Mouse (Mus musculus) CH12.LX (cell line): ENCODE measurements at regions not wholly inside any gene's neighbourhood (a gene's known extent, or its start where the extent isn't known, plus 50 kb on each side); places are given as distances from the start of the nearest gene placed in this dataset.

Experiments
- DNase-seq: peaks from one replicate; pipeline ENCODE4 v3.0.0-alpha.2; 2013; ENCODE audit errors: extremely low read depth
- H3K27ac ChIP-seq: 2 replicates; pipeline ENCODE4 v1.5.1; 2012; ENCODE audit warnings: low read depth, mild to moderate bottlenecking, control low read depth, moderate library complexity; ENCODE audit not compliant: insufficient read depth
- H3K27me3 ChIP-seq: replicated peaks from 2 replicates; pipeline ENCODE3; 2012; ENCODE audit warnings: inconsistent platforms
- H3K36me3 ChIP-seq, 2 experiments: replicated peaks in 1 of 2; 2 replicates each; pipeline versions ENCODE3 to v1.6.1; 2012; ENCODE audit warnings: inconsistent platforms in 1 of 2, low read length in 1 of 2, mild to moderate bottlenecking in 1 of 2, mixed read lengths in 1 of 2, moderate library complexity in 1 of 2; ENCODE audit not compliant: control insufficient read depth in 1 of 2, insufficient read depth in 1 of 2
- H3K4me1 ChIP-seq, 2 experiments: 2 replicates each; pipeline ENCODE4 v1.6.1; 2012; ENCODE audit warnings: inconsistent platforms in 1 of 2, moderate library complexity in 1 of 2; ENCODE audit not compliant: insufficient read depth in 2 of 2, control insufficient read depth in 1 of 2
- H3K4me2 ChIP-seq: 2 replicates; pipeline ENCODE4 v1.6.1; 2012; ENCODE audit warnings: low read depth, mild to moderate bottlenecking, control low read depth; ENCODE audit not compliant: poor library complexity, insufficient read depth, severe bottlenecking
- H3K4me3 ChIP-seq, 3 experiments: fragments of 150-350 bp in 1 of 3; sonication (generic) in 1 of 3; replicated peaks in 1 of 3; 2 replicates each; pipeline versions ENCODE3 to v1.5.1; 2011 to 2012; ENCODE audit warnings: low read depth in 2 of 3, low read length in 2 of 3, mild to moderate bottlenecking in 2 of 3, moderate library complexity in 2 of 3, control low read depth in 1 of 3, improper control_type of control experiment in 1 of 3, inconsistent platforms in 1 of 3, mixed read lengths in 1 of 3; ENCODE audit not compliant: poor library complexity in 1 of 3
- H3K79me2 ChIP-seq: replicated peaks from 2 replicates; pipeline ENCODE4 v1.6.1; 2012; ENCODE audit warnings: mild to moderate bottlenecking, moderate library complexity; ENCODE audit not compliant: control insufficient read depth, poor library complexity, insufficient read depth, severe bottlenecking; ENCODE audit errors: extremely low read depth
- H3K9ac ChIP-seq: 2 replicates; pipeline ENCODE4 v1.6.1; 2012; ENCODE audit warnings: low read depth, mild to moderate bottlenecking, control low read depth, moderate library complexity; ENCODE audit not compliant: insufficient read depth
- H3K9me3 ChIP-seq: replicated peaks from 2 replicates; pipeline ENCODE3; 2012; ENCODE audit warnings: low read length, inconsistent platforms, mixed read lengths
- BHLHE40 ChIP-seq: IDR thresholded peaks from 2 replicates; pipeline ENCODE4 v1.6.1; 2011; ENCODE audit warnings: mild to moderate bottlenecking, low read depth, low read length, improper control_type of control experiment
- CHD1 ChIP-seq: IDR thresholded peaks from 2 replicates; pipeline ENCODE4 v1.6.1; 2012; ENCODE audit warnings: low read depth, low read length, improper control_type of control experiment, inconsistent platforms
- CHD2 ChIP-seq: IDR thresholded peaks from 2 replicates; pipeline ENCODE4 v1.6.1; 2011; ENCODE audit warnings: low read length, improper control_type of control experiment
- CTCF ChIP-seq, 2 experiments: IDR thresholded peaks in 1 of 2; conservative IDR thresholded peaks in 1 of 2; 2 replicates each; pipeline ENCODE4 v1.5.1; 2011 to 2012; ENCODE audit warnings: low read depth in 2 of 2, low read length in 2 of 2, improper control_type of control experiment in 1 of 2, inconsistent platforms in 1 of 2, mild to moderate bottlenecking in 1 of 2, moderate library complexity in 1 of 2
- E2F4 ChIP-seq: IDR thresholded peaks from 2 replicates; pipeline ENCODE4 v1.6.1; 2011; ENCODE audit warnings: low read depth, low read length, improper control_type of control experiment; ENCODE audit not compliant: insufficient replicate concordance
- ELF1 ChIP-seq: IDR thresholded peaks from 2 replicates; pipeline ENCODE4 v1.6.1; 2014; ENCODE audit warnings: low read depth, mild to moderate bottlenecking, inconsistent platforms, low read length, improper control_type of control experiment
- EP300 ChIP-seq: IDR thresholded peaks from 2 replicates; pipeline ENCODE4 v1.6.1; 2011; ENCODE audit warnings: low read length, improper control_type of control experiment
- IRF4 ChIP-seq: IDR thresholded peaks from 2 replicates; pipeline ENCODE4 v1.6.1; 2014; ENCODE audit warnings: low read depth, mild to moderate bottlenecking, inconsistent platforms, low read length, improper control_type of control experiment
- JUN ChIP-seq: IDR thresholded peaks from 2 replicates; pipeline ENCODE4 v1.6.1; 2011; ENCODE audit warnings: low read depth, mild to moderate bottlenecking, low read length, improper control_type of control experiment, moderate library complexity; ENCODE audit not compliant: insufficient read depth
- KAT2A ChIP-seq: IDR thresholded peaks from 2 replicates; pipeline ENCODE4 v1.6.1; 2012; ENCODE audit warnings: low read length, improper control_type of control experiment, inconsistent platforms; ENCODE audit not compliant: insufficient replicate concordance
- MAFK ChIP-seq: IDR thresholded peaks from 2 replicates; pipeline ENCODE4 v1.6.1; 2011; ENCODE audit warnings: low read length, improper control_type of control experiment; ENCODE audit not compliant: insufficient replicate concordance
- MAZ ChIP-seq: IDR thresholded peaks from 2 replicates; pipeline ENCODE4 v1.6.1; 2012; ENCODE audit warnings: low read depth, mild to moderate bottlenecking, inconsistent platforms, low read length, improper control_type of control experiment, moderate library complexity
- MEF2A ChIP-seq: IDR thresholded peaks from 2 replicates; pipeline ENCODE4 v1.6.1; 2014; ENCODE audit warnings: low read depth, mild to moderate bottlenecking, inconsistent platforms, low read length, improper control_type of control experiment, borderline replicate concordance
- MXI1 ChIP-seq: IDR thresholded peaks from 2 replicates; pipeline ENCODE4 v1.6.1; 2011; ENCODE audit warnings: mild to moderate bottlenecking, low read depth, low read length, improper control_type of control experiment
- NELFE ChIP-seq: IDR thresholded peaks from 2 replicates; pipeline ENCODE4 v1.6.1; 2011; ENCODE audit warnings: low read depth, low read length, improper control_type of control experiment
- NRF1 ChIP-seq: IDR thresholded peaks from 2 replicates; pipeline ENCODE4 v1.6.1; 2014; ENCODE audit warnings: low read depth, mild to moderate bottlenecking, inconsistent platforms, low read length, improper control_type of control experiment, moderate library complexity
- POLR2A ChIP-seq: IDR thresholded peaks from 2 replicates; pipeline ENCODE4 v1.6.1; 2011; ENCODE audit warnings: low read depth, mild to moderate bottlenecking, improper control_type of control experiment, low read length
- POLR2AphosphoS2 ChIP-seq: IDR thresholded peaks from 2 replicates; pipeline ENCODE4 v1.6.1; 2011; ENCODE audit warnings: low read depth, low read length, improper control_type of control experiment
- RCOR1 ChIP-seq: conservative IDR thresholded peaks from 2 replicates; pipeline ENCODE4 v1.6.1; 2012; ENCODE audit warnings: low read depth, mild to moderate bottlenecking, inconsistent platforms, low read length, improper control_type of control experiment
- SIN3A ChIP-seq: IDR thresholded peaks from 2 replicates; pipeline ENCODE4 v1.6.1; 2012; ENCODE audit warnings: low read length, improper control_type of control experiment, inconsistent platforms
- SMC3 ChIP-seq: IDR thresholded peaks from 2 replicates; pipeline ENCODE4 v1.6.1; 2011; ENCODE audit warnings: low read depth, low read length, improper control_type of control experiment
- TBP ChIP-seq: conservative IDR thresholded peaks from 2 replicates; pipeline ENCODE4 v1.6.1; 2011; ENCODE audit warnings: low read depth, low read length, improper control_type of control experiment
- USF2 ChIP-seq: conservative IDR thresholded peaks from 2 replicates; pipeline ENCODE4 v1.6.1; 2011; ENCODE audit warnings: low read depth, low read length, improper control_type of control experiment
- ZC3H11A ChIP-seq: IDR thresholded peaks from 2 replicates; pipeline ENCODE4 v1.6.1; 2012; ENCODE audit warnings: low read depth, mild to moderate bottlenecking, inconsistent platforms, low read length, improper control_type of control experiment
- ZKSCAN1 ChIP-seq: IDR thresholded peaks from 2 replicates; pipeline ENCODE4 v1.6.1; 2012; ENCODE audit warnings: low read depth, inconsistent platforms, low read length, improper control_type of control experiment, borderline replicate concordance
- ZMIZ1 ChIP-seq: IDR thresholded peaks from 2 replicates; pipeline ENCODE4 v1.6.1; 2012; ENCODE audit warnings: low read depth, mild to moderate bottlenecking, inconsistent platforms, low read length, improper control_type of control experiment
- ZNF384 ChIP-seq: IDR thresholded peaks from 2 replicates; pipeline ENCODE4 v1.6.1; 2012; ENCODE audit warnings: low read depth, low read length, improper control_type of control experiment, inconsistent platforms
- dilution Hi-C: fragments of 300-500 bp; cut with MboI; formaldehyde crosslinking; loops from 2 replicates; pipeline ENCODE4 v1.14.3; 2020; ENCODE audit warnings: low sequenced_read_pairs; ENCODE audit not compliant: extremely low pct_unique_long_range_greater_than_20kb, extremely low pct_ligation_motif_present
- in situ Hi-C: fragments of 300-500 bp; cut with MboI; formaldehyde crosslinking; loops from 3 replicates; pipeline ENCODE4 v1.14.3; 2019; ENCODE audit warnings: low sequenced_read_pairs, low pct_ligation_motif_present, low pct_unique_long_range_greater_than_20kb, mixed read lengths

DNA sequence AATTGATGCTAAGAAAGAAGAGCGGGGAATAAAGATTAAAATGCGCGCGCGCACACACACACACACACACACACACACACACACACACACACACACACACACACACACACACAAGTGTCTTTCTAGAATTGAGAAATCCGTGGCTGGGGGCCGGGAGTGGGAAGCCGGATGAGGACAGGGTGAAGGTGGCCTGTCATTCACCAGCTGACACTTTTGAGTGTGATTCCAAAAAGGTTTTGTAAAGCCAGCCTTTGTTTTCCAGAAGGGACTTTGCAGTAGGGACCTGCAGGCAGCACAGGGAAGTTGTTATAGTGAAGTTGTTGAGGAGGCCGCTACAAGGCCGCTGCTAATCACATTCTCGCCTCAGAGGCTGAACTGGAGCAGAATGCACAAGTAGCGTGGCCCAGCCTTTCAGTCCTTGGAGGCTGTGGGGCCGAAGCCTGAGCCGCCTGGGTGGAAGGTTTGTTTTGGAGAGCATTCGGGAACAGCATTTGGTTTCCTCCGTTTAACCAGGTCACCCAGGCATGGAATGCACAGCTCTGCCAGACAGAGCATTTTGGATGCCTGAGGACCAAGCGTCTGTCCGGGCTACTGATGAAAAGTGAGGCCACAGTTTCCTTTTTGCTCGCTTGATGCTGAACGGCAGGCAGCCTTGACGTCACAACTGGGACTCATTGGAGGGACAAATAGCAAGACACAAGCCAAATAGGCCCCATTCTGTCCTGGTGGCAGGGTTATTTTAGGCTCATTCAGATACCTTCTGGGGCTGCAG lies 137.3 kb upstream of the Klf14 start (continued):
- TF ChIP-seq ZKSCAN1: no peak
- TF ChIP-seq SIN3A: no peak
- TF ChIP-seq JUN: no peak

DNA sequence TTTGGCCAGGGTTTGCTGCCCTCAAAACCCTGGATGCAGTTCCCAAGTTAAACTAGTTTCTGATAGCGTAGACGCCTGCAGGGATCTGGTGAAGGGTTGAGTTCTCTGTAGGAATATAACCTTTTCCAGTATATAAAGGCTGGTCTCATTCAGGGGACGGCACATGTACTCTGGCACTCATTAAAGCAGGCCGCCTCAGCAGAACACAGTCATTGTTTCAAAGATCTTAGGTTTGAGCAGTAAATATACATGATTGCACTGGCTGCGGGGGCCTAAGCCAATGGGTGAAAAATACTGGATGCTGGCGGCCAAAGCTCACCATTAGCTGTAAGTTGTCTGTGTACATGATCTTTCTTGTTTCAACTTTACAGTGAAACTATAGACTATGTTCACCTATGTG lies 137.9 kb upstream of the Klf14 start:
- Histone ChIP-seq H3K4me2 (no peak overlapping the region), H3K36me3 (peaks cover 57 to 92% of the 10 kb centered on the region in 2 experiments), H3K9me3 (no peaks in the 10 kb centered on the region), H3K27ac (no peak overlapping the region), H3K4me1 (peaks cover 4 to 23% of the 10 kb centered on the region in 2 experiments), H3K79me2 (peaks cover 84% of the 10 kb centered on the region), H3K9ac (no peak overlapping the region), H3K27me3 (no peaks in the 10 kb centered on the region), H3K4me3 (no peak overlapping the region)
- dilution Hi-C loops: no loop called here
- in situ Hi-C loops: no loop called here
- TF ChIP-seq MXI1: no peak
- no peak for TF ChIP-seq KAT2A
- TF ChIP-seq ZNF384: no peak
- TF ChIP-seq EP300: no peak
- TF ChIP-seq USF2: no peak
- TF ChIP-seq SIN3A: no peak
- TF ChIP-seq ZC3H11A: no peak
- TF ChIP-seq JUN: no peak
- TF ChIP-seq E2F4: no peak
- no peak for TF ChIP-seq MEF2A
- TF ChIP-seq POLR2AphosphoS2: no peak
- TF ChIP-seq NRF1: no peak
- TF ChIP-seq IRF4: no peak
- TF ChIP-seq ELF1: no peak
- TF ChIP-seq BHLHE40: no peak
- TF ChIP-seq SMC3: no peak
- TF ChIP-seq ZMIZ1: no peak
- no peak for TF ChIP-seq MAFK
- no peak for TF ChIP-seq POLR2A
- no peak for DNase-seq

DNA sequence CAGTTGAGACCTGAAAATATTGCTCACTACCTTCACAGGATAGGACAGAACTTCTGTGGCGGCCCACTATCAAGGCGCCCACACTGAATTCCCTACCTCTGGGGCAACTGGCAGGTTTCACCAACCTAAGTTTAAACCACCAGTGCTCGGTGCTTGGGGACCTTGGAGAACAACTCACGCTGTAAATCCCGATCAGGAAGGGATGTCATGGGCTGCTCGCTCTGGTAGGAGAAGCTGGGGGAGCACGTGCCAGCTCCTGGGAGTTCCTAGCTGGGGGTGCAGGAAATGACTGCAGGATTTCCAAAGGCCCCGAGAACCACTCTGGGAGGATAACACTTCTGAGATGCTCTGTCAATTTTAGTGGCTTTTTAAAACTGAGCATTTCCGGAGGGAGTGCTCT lies 138.4 kb upstream of the Klf14 start:
- TF ChIP-seq CTCF (conservative IDR thresholded peaks at IDR 0.05 in 1 of 2, IDR thresholded peaks at IDR 0.05 in 1 of 2; ENCODE audit: low read depth in 2 of 2, low read length in 2 of 2) (no peak), POLR2A (no peak), MAFK (no peak), TBP (no peak), NELFE (no peak), CHD1 (no peak), ZC3H11A (no peak), USF2 (no peak), JUN (no peak), RCOR1 (no peak), E2F4 (no peak), MAZ (no peak), CHD2 (no peak)
- TF ChIP-seq, all 38 proteins: peak for 0
- DNase-seq: no peak
- H3K27me3 ChIP-seq: no peaks in the 10 kb centered on the region
- in situ Hi-C loops (no loop called here), dilution Hi-C loops (no loop called here)
- H3K79me2 ChIP-seq: peaks cover 87% of the 10 kb centered on the region
- peaks cover 57 to 93% of the 10 kb centered on the region in 2 experiments for H3K36me3 ChIP-seq
- H3K9me3 ChIP-seq: no peaks in the 10 kb centered on the region
- H3K4me2 ChIP-seq: no peak overlapping the region
- H3K4me1 ChIP-seq: peaks cover 4 to 27% of the 10 kb centered on the region in 2 experiments
- H3K9ac ChIP-seq: no peak overlapping the region
- no peak overlapping the region for H3K4me3 ChIP-seq
- no peak overlapping the region for H3K27ac ChIP-seq
